Mouse (Mus musculus): Measurements from ENCODE around the gene Rgs7bp.

- TF ChIP-seq CTCF (IDR thresholded peaks at IDR 0.05; ENCODE audit: extremely low read depth, insufficient read depth, low read length) (no peak), POLR2A (IDR thresholded peaks at IDR 0.05; ENCODE audit: extremely low read depth, insufficient read depth, low read length) (no peak)
Observed at GRCm38 (mm10) chr13:104938966-104939593, 115.7 kb downstream of the Rgs7bp start.
